Comparison of ENCODE assay signal across 10 mouse cellular contexts in the genomic region with DNA sequence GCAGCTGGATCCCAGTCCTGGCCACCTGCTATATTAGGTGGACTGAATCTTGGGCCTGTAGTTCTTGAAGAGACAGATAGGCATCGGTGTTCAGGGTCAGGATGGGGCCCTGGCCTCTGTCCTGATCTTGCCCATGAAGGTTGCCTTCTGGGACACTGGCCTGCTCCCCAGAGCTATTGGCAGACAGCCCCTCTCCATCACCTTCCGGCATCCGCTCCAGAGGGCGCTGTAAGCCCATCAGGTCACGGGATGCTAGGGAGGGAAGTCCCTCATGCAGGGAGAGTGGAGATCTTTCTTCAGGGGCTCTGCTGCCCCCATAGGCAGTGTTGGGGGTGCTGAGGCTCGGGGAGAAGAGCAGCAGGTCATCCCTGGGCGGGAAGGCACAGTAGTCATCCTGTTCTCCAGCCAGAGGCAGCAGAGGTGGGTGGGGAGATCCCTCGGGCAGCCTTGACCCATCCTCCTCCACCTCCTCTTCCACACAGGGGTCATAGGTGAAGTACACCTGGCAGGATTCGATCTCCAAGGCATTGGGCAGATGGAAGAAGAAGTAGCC. TPM values are rescaled to one million over a fixed set of nuclear protein-coding genes. Genes with fewer than 3 reads are reported as not detected.
DNase-seq lines count a peak whose midpoint lies in the region; ATAC-seq and TF ChIP-seq lines count a peak whose summit lies in the region.
"Had no signal": no experiment of that assay in that cellular context is flagged by ENCODE, and none has a peak within 500 bp of the region (broad histone marks: within the 10 kb centered on the region; RNA-seq: fewer than 3 reads in every experiment).

No protein-coding gene starts in this region.

- no peak overlapping the region for H3K9ac ChIP-seq in kidney, embryonic 14.5 days (ENCODE audit: low read depth, low read length)
- H3K9ac ChIP-seq in forebrain, embryonic 12.5 days = no peak overlapping the region
- H3K9ac ChIP-seq: hindbrain, embryonic 15.5 days had no signal

- no peak for ATAC-seq in kidney, embryonic 14.5 days (ENCODE audit: low FRiP score, low TSS enrichment)
- ATAC-seq in forebrain, embryonic 12.5 days (ENCODE audit: low FRiP score) = no peak

- H3K36me3 ChIP-seq in kidney, adult 2 months (ENCODE audit: control insufficient read depth, insufficient read depth, low read length) = no peaks in the 10 kb centered on the region
- H3K36me3 ChIP-seq in kidney, embryonic 14.5 days (ENCODE audit: control insufficient read depth, insufficient read depth, low read length) = no peaks in the 10 kb centered on the region
- H3K36me3 ChIP-seq in forebrain, embryonic 12.5 days (replicated peaks) = no peaks in the 10 kb centered on the region
- H3K36me3 ChIP-seq: hindbrain, embryonic 15.5 days; limb, embryonic 10.5 days had no signal

- TF ChIP-seq CTCF in kidney, adult 2 months (conservative IDR thresholded peaks at IDR 0.05; ENCODE audit: insufficient read depth, insufficient read length, low read depth, low read length) = no peak

- TF ChIP-seq POLR2A in kidney, adult 2 months (IDR thresholded peaks at IDR 0.05; ENCODE audit: low read depth, low read length) = no peak

- H3K4me2 ChIP-seq in kidney, embryonic 14.5 days (replicated peaks; ENCODE audit: low read depth, low read length) = no peak overlapping the region
- H3K4me2 ChIP-seq in forebrain, embryonic 12.5 days = no peak overlapping the region
- H3K4me2 ChIP-seq: hindbrain, embryonic 15.5 days had no signal

- WGBS in kidney, adult 2 months = 54% methylated on average over 9 of the region's 9 CpGs
- WGBS in kidney, embryonic 14.5 days = 58% methylated on average over 9 of the region's 9 CpGs
- WGBS in forebrain, embryonic 12.5 days = 43% methylated on average over 9 of the region's 9 CpGs

- no peaks in the 10 kb centered on the region for H3K27me3 ChIP-seq in kidney, adult 2 months (replicated peaks; ENCODE audit: control insufficient read depth, insufficient read depth, low read length)
- H3K27me3 ChIP-seq in kidney, embryonic 14.5 days (ENCODE audit: control insufficient read depth, insufficient read depth, low read length) = no peaks in the 10 kb centered on the region
- H3K27me3 ChIP-seq in forebrain, embryonic 12.5 days = peaks cover 2% of the 10 kb centered on the region; the same call in 1 of the 2 replicates
- H3K27me3 ChIP-seq: hindbrain, embryonic 15.5 days had no signal

- H3K4me3 ChIP-seq in kidney, adult 2 months (ENCODE audit: insufficient read depth, low read depth, low read length) = no peak overlapping the region
- no peak overlapping the region for H3K4me3 ChIP-seq in kidney, embryonic 14.5 days (ENCODE audit: low read length)
- no peak overlapping the region for H3K4me3 ChIP-seq in forebrain, embryonic 12.5 days (replicated peaks)
- H3K4me3 ChIP-seq: hindbrain, embryonic 15.5 days; limb, embryonic 10.5 days had no signal

- no peaks in the 10 kb centered on the region for H3K9me3 ChIP-seq in kidney, embryonic 14.5 days (ENCODE audit: control insufficient read depth, low read length)
- no peaks in the 10 kb centered on the region for H3K9me3 ChIP-seq in forebrain, embryonic 12.5 days
- H3K9me3 ChIP-seq: hindbrain, embryonic 15.5 days; limb, embryonic 10.5 days had no signal

- H3K27ac ChIP-seq in kidney, adult 2 months (ENCODE audit: insufficient read depth, low read depth, low read length) = no peak overlapping the region
- H3K27ac ChIP-seq in kidney, embryonic 14.5 days (ENCODE audit: low read depth, low read length) = no peak overlapping the region
- H3K27ac ChIP-seq in forebrain, embryonic 12.5 days = no peak overlapping the region
- H3K27ac ChIP-seq: hindbrain, embryonic 15.5 days; limb, embryonic 10.5 days had no signal

- DNase-seq in cerebellum, adult 18-20 months = peak; percentile 45 to 53
- DNase-seq in cerebellum, postnatal 4 days (ENCODE audit: low spot score in 2 of 2) = no peak
- peak; percentile 6 for DNase-seq in kidney, adult 2 months
- DNase-seq in 416B (ENCODE audit: low read depth) = peak; percentile 8
- DNase-seq in cerebellum, postnatal 14 days = peak; percentile 38 to 52
- no peak for DNase-seq in spleen, adult 12 weeks (ENCODE audit: low spot score)

- H3K4me1 ChIP-seq in kidney, adult 2 months (ENCODE audit: control insufficient read depth, insufficient read depth, low read length) = no peaks in the 10 kb centered on the region
- H3K4me1 ChIP-seq in kidney, embryonic 14.5 days (ENCODE audit: control insufficient read depth, insufficient read depth, low read length) = no peaks in the 10 kb centered on the region
- H3K4me1 ChIP-seq in forebrain, embryonic 12.5 days = no peaks in the 10 kb centered on the region
- H3K4me1 ChIP-seq: hindbrain, embryonic 15.5 days had no signal

RNA-seq across cellular contexts. Expression of a gene that starts 13.1 kb away (rescaled TPM):
- polyA plus RNA-seq in kidney, adult 2 months (2012; rRNA removed) = 2.7 and 5.7 TPM in 2 replicates
- 0.34 and 0.49 TPM in 2 replicates for polyA plus RNA-seq in kidney, embryonic 14.5 days (2014; fragmentation: Nextera tagmentation; extraction: Ambion mirVana)
- polyA plus RNA-seq in forebrain, embryonic 12.5 days (2016; fragmentation: Nextera tagmentation; extraction: Ambion mirVana) = 0.43 and 1.3 TPM in 2 replicates

RNA-seq across cellular contexts. Expression of a gene that starts 13.5 kb away (rescaled TPM):
- 2.2 and 6.3 TPM in 2 replicates for polyA plus RNA-seq in kidney, adult 2 months (2012; rRNA removed)
- 0.07 and 0.60 TPM in 2 replicates for polyA plus RNA-seq in kidney, embryonic 14.5 days (2014; fragmentation: Nextera tagmentation; extraction: Ambion mirVana)
- polyA plus RNA-seq in forebrain, embryonic 12.5 days (2016; fragmentation: Nextera tagmentation; extraction: Ambion mirVana) = not detected in 2 replicates
- polyA plus RNA-seq: limb, embryonic 10.5 days had no signal

RNA-seq across cellular contexts. Expression of a gene that starts 49.7 kb away (rescaled TPM):
- 14.3 and 17.0 TPM in 2 replicates for polyA plus RNA-seq in kidney, adult 2 months (2012; rRNA removed)
- polyA plus RNA-seq in kidney, embryonic 14.5 days (2014; fragmentation: Nextera tagmentation; extraction: Ambion mirVana) = 26.0 and 31.9 TPM in 2 replicates
- polyA plus RNA-seq in forebrain, embryonic 12.5 days (2016; fragmentation: Nextera tagmentation; extraction: Ambion mirVana) = 6.2 and 7.6 TPM in 2 replicates

RNA-seq across cellular contexts. Expression of a gene that starts 53.2 kb away (rescaled TPM):
- polyA plus RNA-seq in kidney, adult 2 months (2012; rRNA removed) = 163 and 184 TPM in 2 replicates
- 36.3 and 48.8 TPM in 2 replicates for polyA plus RNA-seq in kidney, embryonic 14.5 days (2014; fragmentation: Nextera tagmentation; extraction: Ambion mirVana)
- polyA plus RNA-seq in forebrain, embryonic 12.5 days (2016; fragmentation: Nextera tagmentation; extraction: Ambion mirVana) = 67.3 and 79.6 TPM in 2 replicates

Comparison
In these comparisons a context has a peak if more than half of its experiments do, and no peak if none do; other contexts are left out.
1. DNase-seq: peak in cerebellum, adult 18-20 months (2 of 2), kidney, adult 2 months (single experiment), 416B (single experiment) and cerebellum, postnatal 14 days (2 of 2); none in cerebellum, postnatal 4 days (0 of 2) and spleen, adult 12 weeks (single experiment).